Mouse (Mus musculus): Measurements from ENCODE around the gene Saxo1.

Gene Saxo1

DNA sequence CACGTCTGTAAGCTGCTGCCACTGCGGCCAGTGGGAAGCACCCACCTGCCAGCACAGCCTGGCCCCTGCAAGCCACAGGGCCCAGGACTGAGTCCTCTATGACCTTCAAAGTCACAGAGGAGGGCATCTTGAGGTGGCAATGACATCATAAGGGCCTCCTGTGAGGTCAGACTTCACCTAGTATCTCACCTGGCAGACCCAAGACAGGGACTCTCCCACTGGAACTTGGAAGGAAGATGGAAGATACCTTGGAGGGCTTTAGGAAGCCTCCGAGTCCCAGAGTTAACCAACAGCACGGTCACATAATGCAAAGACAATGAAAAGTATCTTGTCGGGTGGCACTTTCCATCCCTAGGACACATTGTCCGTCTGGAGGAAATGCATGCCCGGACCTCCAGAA lies at the start of gene Saxo1:
Gene Saxo1 (minus strand): TSS at position 101 of the 400 bp plus-strand sequence.
- no peak for DNase-seq (ENCODE audit: low spot score)

DNA sequence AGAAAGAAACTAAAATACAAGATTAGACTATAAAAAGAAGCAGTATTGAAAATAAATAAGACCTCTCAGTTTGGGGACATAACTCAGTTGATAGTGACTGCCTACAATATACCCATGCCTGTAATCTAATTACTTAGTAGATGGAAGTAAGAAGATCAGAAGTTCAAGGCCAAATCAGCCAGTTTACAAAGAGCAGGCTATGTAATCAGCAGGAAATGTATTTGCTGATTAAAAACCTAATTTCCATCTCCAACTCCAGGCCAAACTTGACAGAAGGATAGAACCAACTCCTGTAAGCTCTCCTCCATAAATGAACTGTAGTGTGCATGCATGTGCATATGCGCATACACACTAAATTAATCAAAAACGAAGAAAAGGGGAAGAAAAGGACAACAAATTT lies 33.2 kb upstream of the Saxo1 start:
- no peak for DNase-seq (ENCODE audit: low spot score)

DNA sequence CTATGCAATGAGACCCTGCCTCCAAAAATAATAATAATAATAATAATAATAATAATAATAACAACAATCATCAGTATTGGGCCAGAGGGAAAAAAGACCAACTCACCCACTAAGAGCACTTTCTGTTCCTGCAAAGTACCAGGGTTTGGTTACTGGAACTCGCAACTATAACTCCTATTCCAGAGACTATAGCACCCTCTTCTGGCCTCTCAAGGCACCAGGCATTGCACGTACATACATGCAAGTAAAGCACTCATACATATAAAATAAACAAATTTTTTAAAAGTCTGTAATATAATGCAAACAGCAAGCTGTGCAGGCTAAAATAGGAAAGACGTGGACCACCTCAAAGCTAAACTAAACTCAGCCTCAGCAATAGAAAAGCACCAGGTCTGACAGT lies 30.1 kb upstream of the Saxo1 start:
- no peak for DNase-seq (ENCODE audit: low spot score)

DNA sequence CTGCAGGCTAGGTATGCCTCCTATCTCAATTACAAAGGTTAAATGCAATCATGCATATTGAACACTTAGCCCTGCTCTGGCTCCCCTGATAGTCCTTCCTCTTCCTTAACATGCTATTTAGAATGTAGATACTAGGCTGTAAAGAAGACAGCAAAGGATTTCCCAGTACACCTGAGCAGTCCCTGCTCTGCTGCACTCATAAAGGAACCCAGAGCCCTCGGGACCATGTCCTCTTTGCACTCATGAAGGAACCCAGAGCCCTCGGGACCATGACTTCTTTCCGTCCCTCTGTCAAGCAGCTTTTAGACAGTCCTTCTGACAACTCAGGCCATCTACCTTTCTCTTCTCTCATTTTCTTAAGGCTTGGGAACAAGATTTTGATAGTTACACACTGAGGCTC lies 22.5 kb upstream of the Saxo1 start:
- DNase-seq (ENCODE audit: low spot score): no peak

DNA sequence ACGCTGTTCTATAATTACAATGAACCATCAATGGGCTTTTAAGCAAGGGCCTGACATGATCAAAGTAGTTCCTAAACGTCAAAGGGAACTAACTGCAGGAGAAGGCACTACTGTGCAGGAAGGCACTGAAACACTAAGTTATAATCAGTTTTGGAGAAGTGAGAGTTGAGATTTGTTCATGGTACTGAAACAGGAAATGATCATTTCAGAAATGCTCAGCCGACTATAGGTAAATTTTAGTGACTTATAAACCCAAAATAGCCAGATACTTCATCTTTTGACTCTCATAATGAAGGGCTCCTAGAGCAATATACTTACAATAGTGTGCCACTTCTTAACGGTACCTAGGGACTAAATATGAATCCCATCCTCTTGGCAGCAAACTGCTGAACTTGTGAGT lies 21.9 kb upstream of the Saxo1 start:
- no peak for DNase-seq (ENCODE audit: low spot score)

DNA sequence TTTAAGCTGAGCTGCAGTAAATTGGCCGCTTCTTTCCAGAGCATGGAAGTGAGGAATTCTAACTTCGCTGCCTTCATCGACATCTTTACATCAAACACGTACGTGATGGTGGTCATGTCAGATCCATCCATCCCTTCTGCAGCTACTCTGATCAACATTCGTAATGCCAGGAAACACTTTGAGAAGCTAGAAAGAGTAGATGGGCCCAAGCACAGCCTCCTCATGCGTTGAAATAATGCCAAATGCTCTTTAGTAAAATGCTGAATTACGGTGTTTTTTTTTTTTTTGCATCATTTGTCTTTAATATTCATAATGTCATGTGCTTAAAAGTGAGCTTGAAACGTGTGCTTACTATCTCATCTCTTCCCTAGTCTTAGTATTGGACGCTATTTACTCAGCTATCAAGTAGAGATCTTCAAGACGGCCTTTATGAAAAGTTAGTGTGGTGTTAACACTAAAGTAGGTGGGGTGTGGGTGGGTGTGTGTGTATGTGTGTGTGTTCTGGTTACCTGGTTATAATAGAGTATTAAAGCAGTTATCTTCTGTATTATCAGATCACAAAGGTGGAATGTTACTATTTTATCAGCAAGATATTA lies 18.6 kb upstream of the Saxo1 start:
- no peak for DNase-seq (ENCODE audit: low spot score)

DNA sequence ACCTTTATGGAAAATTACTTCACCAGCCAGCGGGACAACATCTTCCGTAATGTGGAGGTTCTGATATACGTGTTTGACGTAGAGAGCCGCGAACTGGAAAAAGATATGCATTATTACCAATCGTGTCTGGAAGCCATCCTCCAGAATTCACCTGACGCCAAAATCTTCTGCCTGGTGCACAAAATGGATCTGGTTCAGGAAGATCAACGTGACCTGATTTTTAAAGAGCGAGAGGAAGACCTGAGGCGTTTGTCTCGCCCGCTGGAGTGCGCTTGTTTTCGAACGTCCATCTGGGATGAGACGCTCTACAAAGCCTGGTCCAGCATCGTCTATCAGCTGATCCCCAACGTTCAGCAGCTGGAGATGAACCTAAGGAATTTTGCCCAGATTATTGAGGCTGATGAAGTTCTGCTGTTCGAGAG lies 18.0 kb upstream of the Saxo1 start:
- no peak for DNase-seq (ENCODE audit: low spot score)

DNA sequence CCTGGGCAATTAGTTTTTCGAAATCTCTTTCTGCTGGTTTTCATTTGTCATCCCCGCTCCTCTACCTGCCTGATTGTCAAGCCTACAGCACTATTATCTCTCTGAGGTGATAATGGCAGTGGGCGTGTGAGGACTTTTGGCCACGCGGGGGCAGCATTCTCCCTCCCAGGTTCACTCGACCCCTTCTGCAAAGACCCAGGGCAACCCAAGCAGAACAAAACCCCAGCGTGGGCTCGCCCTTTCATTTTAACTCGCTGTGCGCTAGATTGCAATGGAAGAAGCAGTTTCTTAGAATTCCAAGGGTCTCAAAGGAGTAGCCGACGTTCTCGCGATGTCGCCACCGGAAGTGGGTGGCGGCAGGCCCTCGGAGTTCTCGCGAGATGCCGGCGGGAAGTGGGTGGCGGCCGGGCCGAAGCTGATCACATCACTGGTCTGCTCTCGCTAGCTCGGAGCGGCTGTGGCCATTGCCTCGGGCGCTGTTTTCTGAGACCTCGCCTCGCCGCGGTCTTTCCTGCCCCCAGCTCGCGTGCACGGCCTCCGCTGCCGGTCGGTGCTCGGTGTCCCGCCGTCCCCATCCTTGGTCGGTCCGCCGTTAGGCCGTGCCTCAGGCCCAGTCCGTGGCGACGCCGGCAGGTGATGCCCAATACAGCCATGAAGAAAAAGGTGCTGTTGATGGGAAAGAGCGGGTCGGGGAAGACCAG lies 17.3 kb upstream of the Saxo1 start, which contains the start of gene Rraga:
Gene Rraga (plus strand): TSS at position 386 of the 701 bp plus-strand sequence.
- peak; percentile 95 for DNase-seq (ENCODE audit: low spot score)

DNA sequence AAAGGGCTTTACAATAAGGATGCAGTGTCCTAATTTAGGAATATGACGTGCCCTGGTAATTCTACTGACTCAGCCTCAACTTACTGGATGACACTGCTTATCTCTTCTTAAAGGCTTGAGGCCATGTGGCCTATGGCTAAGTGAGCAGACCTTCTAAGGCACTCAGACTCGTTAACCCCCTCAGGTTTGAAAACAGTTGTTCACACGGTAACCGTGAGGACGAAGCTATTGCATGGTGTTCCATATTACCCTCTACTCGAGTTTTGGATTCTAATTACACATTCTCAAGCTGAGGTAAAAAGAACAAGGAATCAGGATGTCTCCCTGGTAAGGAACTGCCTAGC lies 16.8 kb upstream of the Saxo1 start:
- DNase-seq (ENCODE audit: low spot score): no peak

DNA sequence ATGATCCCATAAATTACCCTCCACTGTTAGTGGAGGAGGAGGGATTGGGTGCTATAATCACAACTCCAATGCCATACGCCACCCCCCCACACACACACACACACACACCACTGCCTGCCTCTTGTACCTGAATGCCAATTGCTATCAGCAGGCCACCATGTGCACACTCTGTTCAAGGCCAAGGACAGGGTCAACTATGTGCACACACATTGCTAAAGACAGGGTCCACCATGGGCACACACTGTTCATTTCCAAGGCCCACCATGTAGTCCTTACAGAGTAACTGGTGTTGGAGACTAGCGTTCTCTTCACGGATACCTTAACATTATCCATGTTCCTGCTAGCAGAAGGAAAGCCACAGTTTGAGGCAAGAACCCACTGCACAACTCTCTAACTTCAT lies 2.9 kb upstream of the Saxo1 start:
- no peak for DNase-seq (ENCODE audit: low spot score)

DNA sequence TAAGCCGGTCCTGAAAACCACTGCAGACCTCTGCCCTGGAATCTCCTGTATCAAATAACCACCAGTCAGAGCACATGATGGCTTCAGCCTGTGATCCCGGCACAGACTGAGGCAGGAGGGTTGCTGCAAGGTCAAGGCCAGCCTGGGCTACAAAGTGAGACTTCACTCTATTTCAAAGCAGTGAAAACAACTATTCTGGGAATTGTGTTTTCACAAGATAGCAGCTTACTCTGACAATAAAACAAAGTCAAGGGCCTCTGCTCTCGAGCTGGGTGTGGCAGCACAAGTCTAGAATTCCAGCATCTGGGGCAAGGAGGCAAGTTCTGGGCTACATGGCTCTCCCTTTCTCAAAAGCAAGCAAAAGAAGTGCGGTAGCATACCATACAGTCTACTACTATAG lies 878 bp upstream of the Saxo1 start:
- no peak for DNase-seq (ENCODE audit: low spot score)

DNA sequence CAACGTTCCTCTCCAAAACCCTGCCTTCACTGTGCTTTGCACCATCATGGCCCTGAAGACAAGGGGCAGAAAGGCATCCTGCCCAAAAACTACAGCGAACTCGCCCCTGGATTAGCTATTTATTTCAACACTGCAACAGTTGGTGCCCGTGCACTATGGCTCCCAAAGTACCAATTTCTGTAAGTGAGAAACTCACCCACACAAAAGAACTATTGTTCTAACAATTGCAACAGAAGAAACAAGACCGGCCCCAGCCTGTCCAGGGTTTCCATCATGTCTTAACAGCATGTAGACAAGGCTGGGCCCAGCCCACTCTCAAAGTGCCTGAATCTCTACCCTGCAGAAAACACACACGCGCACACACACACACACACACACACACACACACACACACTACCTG lies 757 bp downstream of the Saxo1 start:
- DNase-seq (ENCODE audit: low spot score): no peak

DNA sequence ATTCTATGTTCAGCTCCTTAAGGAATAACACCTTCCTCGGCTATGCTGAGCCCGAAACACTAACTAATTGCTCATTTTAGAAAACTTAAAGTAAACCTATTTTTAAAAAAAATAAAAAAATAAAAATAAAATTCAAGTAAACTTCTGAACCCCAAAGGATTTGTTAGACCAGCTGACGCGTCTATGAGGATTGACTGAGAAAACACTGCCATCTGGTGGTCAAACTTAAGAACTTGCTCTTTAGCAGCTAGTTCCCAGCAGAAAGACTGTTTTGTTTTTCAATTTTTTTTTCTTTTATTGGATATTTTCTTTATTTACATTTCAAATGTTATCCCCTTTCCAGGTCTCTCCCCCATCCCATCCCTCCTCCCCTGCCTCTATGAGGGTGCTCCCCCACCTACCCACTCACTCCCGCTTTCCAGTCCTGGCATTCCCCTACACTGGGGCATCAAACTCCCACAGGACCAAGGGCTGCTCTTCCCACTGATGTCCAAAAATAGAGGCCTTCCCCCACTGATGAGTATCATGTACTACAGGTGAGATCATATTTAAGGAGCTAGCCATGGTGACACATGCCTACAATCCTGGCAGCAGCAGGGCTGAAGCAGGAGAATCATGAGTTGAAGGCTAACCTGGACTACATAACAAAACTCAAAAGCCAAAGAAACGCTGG lies 3.0 kb downstream of the Saxo1 start:
- peak; percentile 12 for DNase-seq (ENCODE audit: low spot score)

DNA sequence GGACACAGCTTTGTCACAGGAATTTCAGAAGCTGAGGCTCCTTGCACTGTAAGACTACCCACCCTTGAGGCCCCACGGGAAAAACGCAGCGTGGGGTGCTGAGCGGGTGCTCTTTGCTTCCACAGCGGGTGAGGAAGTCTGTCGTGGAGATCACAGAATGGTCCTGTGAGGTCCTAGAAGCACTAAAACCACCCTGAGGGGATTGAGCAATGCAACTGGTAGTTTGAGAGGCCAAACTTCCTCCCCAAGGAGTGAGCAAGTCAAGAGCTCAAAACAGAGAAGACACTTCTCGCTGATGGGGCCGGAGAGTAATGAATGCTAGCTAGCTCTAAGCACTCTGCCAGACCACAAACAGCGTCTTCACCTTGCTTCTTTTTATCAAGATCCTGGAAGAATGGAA lies 9.8 kb downstream of the Saxo1 start:
- no peak for DNase-seq (ENCODE audit: low spot score)

DNA sequence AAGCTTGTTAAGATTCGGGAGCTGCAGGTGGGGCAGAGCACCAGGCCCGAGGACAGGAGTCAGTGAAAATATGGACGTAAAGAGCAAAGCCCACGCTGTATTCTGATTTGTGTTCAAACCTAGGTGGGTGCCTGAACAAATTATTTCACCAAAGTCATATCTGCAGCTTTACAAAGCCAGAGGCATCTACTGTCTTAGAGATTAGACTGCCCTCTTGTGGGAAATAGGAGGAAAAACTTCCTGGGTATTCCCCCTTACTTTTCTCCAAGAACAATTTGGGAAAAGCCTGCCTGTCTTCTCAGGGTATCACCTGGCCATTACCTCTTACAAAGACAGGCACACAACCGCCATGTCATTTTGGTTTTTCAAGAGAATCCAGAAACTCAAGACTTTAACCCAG lies 12.5 kb downstream of the Saxo1 start:
- DNase-seq (ENCODE audit: low spot score): peak; percentile 2

DNA sequence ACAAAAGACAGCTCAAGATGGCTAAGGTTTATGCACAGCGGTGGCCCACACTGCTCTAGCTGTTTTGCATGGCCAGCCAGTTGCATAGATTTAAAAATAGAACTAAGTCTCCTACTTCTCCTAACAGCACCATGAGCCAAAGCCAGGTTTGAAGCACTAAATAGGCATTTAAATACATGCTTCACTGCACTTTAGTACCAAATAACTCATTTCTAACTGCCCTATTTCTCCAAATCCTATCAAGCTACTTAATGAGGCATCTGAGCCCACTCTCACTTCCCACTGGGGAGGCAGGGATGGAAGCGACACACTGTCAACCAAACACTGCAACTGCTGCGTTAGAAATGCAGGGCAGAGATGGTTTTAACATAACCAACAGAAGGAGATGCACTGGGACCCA lies 14.1 kb downstream of the Saxo1 start:
- no peak for DNase-seq (ENCODE audit: low spot score)

DNA sequence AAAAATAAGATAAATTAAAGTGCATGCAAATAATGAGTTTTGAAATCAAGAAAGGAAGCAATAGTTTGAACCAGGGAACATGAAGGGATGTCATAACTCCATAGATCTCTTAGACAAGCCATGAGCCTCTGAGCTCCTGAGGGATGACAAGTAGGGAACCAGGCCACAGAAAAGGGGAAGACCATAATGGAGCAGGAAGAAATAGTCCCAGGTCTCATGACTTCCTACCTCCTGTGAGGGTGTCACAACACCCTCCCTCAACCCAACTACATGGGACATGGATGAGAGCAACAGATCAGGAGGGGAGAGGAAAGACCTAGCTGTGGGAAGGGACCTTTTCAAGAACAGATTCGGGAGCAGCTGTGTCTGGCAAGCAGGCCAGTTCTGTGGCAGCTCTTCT lies 16.6 kb downstream of the Saxo1 start:
- no peak for DNase-seq (ENCODE audit: low spot score)

DNA sequence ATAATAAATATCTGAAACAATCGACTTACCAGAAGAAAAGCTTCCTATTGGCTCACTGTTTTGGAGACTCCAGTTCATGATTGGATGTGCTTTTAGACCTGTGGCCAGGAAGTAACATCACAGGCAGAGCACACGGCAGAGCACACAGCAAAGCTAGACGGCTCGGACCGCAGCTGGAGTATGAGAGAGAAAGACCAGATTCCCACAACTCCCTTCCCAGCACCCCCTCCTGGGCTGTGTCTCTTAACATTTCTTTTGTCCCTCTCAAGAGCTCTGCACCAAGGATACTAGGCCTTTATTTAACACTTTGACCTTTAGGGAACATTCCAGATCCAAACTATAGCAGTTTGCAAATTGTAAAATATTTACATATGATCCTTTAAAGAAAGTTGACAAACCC lies 19.2 kb downstream of the Saxo1 start:
- DNase-seq (ENCODE audit: low spot score): no peak

DNA sequence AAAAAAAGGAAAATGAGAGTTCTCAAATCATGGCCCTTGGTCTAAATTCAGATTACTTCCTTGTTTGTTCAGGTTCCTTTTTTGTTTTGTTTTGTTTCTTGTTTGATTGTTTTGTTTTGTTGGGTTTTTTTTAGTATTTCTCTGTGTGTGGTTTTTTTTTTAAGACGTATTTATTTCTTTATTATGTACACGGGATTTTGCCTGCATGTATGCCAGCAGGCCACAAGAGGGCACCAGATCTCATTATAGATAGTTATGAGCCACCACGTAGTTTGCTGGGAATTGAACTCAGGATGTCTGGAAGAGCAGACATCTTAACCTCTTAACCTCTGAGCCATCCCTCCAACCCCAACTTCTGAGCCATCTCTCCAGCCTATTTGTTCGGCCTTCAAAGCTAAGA lies 20.2 kb downstream of the Saxo1 start:
- no peak for DNase-seq (ENCODE audit: low spot score)

DNA sequence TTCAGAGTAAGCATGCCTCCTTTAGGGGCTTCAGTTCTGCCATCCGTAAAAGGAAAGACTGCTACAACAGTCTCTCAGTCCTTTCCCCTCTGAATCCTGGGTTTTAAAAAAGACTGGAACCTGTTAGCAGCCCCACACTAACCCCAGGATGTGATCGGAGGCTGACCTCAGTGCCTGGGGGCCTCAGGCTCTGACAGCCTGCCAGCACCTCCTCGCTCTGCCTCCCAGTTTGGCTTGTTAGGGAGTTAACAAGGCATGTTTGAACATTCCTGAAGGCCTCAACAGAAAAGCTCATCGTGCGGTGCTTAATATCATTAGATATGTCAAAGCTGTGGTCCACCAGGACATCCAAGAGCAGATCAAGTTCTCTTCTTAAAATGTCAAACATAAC lies 24.0 kb downstream of the Saxo1 start:
- no peak for DNase-seq (ENCODE audit: low spot score)

DNA sequence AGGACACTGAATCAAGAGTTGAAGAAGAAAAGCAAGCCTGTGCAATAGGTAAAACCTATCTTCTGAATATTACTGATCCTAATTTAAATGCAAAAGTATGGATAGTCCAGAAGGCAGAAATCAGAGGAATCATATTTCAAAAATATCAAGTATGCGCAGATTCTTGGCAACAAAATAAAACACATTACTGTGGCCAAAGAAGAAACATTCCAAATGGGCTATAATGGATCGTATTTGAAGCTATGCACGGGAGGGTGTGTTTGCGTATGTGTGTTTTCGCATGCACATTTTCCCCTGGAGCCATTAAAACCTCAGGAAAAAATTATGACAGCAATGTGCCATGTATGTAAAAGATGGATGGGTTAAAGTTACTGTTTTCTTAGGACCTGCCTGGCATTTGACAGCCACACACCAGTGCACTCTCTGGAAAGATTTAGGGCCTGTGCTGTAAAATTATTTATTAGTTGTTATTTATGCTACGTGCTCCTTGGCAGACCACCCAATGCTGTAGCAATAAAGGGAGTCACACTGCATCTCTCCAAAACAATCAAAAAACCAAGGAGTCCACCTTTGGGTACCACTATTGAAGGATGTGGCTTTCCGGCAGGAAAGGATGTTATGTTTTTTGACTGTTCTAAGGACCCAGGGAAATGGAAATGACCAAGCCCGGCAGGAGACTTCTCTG lies 24.6 kb downstream of the Saxo1 start:
- DNase-seq (ENCODE audit: low spot score): no peak

DNA sequence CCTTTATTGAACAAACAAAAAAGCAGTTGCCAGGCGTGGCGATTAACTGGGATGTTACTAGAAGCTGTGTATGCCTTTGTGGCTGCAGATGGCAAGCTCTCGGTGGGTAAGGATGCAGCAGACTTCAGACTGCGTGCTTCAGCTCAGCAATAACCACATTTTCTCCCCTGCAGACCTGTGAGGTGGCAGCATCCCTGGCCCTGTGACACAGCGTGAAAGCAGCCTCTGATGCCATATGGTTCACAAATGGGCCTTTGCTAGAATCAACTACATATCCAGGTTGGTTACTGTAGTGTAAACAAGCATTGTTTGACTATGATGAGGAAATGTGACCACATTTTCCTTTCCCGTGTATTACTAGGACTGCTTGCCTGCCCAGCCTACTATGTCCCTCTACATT lies 29.0 kb downstream of the Saxo1 start:
- no peak for DNase-seq (ENCODE audit: low spot score)

All from yolk sac, embryonic 10.5 days (tissue).